Mouse (Mus musculus): ENCODE measurements around the gene H2-DMa.

H2-DMa gene

GRCm38 (mm10) chr17:34106555-34106954 lies 12.8 kb upstream of the H2-DMa start:
- no peak for DNase-seq

DNA sequence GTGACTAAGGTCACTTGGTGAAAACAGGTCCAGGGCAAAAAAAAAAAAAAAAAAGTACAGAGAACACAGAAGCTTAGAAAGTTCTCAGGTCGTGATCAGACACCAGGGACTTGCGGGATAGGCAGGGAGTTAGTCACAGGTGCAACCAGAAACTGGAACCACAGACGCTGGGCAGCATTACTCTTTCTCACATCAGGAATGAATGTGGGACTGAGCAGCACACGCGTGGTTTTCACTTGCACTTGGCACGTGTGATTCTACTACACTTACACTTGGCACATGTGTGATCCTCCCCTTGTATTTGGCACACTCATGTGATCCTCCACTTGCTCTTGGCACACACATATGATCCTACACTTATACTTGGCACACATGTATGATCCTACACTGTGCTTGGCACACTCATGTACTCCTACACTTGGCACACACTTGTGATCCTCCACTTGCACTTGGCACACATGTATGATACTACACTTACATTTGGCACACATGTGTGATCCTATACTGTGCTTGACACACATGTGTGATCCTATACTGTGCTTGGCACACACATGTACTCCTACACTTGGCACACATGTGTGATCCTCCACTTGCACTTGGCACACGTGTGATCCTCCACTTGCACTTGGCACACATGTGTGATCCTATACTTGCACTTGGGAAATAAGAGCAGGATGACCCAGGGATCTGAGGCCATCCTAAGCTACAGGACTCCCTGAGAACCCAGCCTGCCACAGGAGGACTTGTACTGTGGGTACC lies 12.1 kb upstream of the H2-DMa start:
- no peak for DNase-seq

DNA sequence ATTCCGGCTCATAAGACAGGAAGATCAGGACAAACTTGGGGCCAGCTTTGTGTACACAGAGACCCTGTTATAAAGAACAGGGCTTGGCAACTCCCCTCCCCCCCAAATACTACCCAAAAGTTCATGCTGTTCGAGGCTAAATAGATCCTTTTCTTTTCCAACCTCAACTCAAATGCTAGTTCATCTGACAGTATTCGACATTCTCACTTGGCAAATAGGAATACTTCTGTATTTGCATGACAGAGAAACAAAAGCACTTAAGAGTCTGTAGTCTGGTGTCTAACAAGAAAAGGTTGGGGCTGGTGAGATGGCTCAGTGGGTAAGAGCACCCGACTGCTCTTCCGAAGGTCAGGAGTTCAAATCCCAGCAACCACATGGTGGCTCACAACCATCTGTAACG lies 10.9 kb upstream of the H2-DMa start:
- DNase-seq: no peak

GRCm38 (mm10) chr17:34109038-34109805 lies 10.1 kb upstream of the H2-DMa start:
- no peak for DNase-seq

DNA sequence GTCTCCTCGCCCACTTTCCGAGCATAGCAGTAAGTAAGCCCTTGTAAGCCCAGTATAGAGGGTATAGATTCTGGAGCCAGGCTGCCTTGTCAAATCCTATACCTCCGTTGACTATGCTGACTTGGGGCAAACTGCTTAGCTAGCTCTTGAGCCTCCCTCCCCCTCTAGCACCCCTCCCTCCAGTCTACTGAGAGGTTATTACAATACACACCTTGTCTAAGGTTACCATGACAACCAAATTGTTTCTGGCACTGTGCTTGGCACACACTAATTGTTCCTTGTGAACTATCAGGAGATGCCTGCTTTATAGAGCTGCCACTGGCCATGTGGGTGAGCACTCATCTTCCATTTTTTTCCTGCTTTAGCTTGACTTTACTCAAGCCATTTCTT lies 9.5 kb upstream of the H2-DMa start:
- no peak for DNase-seq

GRCm38 (mm10) chr17:34110309-34110708 lies 9.0 kb upstream of the H2-DMa start:
- DNase-seq: no peak

DNA sequence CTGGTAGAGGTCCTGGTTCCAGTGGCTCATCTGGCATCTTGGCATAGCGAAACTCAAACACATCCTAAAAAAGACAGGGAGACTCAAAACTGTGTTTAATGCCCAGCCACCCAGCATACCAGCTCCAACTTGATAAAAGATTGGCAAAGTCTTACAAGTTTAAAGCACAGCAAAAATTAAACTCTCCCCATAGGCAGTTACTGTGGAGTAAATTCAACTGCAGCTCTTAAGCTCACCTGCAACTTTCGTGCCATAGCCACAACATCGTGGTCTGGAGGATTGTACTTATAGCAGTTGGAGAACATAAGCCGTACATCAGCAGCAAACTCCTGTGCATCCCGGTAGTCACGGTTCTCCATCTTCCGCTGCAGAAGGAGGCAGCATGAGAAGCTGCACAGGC lies 5.2 kb upstream of the H2-DMa start:
- no peak for DNase-seq

DNA sequence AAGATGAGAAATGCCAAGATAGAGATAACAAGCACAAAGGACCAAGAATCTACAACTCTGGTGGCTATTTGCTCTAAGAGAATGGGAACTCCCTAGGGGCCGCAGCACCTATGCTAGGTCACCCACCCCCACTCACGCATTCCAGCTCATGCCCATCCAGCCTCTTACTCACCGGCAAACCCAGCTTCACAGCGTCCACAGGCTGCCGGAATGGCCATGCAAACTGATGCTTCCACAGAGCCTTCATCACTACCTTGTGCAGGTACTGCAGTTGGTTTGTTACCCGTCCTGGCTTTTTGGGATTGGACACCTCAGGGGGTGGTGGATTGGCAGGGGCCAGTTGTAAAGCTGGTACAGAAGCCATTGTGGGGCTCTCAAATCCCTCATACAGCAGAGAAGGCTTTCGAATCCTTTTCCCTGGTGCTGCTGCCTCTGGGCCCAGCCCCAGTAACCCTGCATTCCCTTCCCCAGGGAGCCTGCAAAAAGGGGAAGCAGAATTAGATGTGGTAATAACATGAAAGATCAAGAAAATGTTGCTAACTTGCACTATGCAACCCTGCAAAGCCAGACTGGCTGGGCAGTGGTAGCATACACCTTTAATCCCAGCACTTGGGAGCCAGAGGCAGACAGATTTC lies 2.5 kb upstream of the H2-DMa start:
- DNase-seq: no peak

DNA sequence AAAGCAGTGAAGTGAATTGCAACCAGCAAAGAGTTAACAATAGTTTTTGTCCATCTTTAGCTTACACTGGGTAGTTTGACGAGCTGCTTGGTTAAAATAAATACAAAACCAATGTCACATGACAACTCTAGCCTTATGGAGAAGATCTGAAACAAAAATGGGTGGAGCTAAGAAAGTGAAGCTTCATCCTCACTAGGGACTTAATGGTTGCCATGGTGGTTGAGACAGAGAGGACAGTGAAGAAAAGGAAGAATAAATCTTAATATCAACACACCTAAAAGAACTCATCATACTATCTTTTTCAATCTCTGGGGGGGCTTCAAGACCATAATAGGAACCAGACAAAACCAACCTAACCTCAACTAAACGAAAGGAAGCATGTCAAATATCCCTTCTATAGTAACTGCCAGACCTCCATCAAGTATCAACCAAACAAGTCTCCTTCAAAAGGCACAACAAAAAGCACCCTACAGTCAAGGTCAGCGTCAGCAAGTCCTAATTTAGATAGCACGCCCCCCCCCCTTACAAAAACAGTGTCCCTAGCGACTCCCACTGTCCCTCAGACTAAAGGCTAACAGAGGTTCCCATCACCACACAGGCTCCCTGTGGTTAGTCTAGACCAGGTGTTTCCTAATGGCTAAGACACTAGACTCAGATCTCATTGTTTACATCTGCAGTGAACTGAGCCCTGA lies 1.8 kb upstream of the H2-DMa start:
- DNase-seq: no peak

DNA sequence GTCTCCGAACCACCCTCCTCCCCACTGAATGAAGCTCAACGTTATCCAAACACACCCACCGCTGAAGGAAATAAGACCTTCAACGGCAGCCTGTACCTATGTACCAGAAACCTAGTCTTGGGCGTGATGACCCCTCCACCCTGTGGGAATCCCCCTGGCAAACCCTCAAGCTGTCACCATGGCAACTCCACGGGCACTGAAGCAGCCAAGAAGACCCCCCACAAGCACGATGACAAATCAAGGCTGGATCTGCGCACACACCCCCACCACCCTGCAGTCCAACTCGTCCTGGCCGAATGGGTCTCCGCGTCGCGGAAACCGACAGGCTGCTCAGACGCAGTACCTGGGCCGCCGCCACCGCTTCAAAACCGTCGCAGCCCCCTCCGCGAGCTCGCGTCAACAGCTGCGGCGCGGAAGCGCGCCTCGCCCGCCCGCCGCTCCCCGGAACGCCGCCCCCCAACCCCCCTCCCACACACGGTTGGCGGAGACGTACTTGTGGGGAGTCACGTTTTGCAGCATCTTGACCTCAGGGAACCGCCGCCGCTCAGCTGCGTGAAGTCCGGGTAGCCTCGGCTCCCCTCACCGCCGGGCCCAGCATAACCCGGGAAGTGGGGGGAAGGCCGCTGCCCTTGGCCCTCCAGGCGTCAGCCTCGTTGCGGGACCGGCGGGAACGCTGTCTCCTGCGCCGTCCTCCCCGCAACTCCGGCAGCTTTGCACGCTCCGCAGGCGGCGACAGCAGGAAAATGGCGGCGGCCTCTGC lies 1.0 kb upstream of the H2-DMa start:
- DNase-seq: no peak

- DNase-seq: no peak
Observed at GRCm38 (mm10) chr17:34118873-34119248, 480 bp upstream of the H2-DMa start.

- peak; percentile 84 to 88 for DNase-seq
Observed at GRCm38 (mm10) chr17:34120180-34120723, 911 bp downstream of the H2-DMa start.

DNA sequence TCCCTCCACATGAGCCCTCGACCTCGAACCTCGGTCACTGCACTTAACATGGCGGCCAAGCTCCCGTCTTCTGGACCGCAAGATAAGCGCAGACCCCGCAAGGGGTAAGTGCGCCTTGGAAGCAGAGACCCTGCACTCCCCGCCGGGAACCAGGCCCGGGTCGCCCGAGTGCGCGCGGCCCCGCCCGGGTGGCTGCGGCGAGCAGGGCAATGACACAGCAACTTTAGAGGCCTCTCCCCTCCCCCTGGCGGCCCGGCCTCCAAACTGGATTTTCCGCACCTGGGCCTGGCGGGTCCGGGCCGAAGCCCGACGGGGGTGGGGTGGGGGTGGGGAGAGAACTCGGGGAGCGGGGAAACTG lies 1.5 kb downstream of the H2-DMa start:
- peak; percentile 86 to 90 for DNase-seq

GRCm38 (mm10) chr17:34121172-34121878 lies 2.0 kb downstream of the H2-DMa start:
- peak; percentile 88 to 92 for DNase-seq

DNA sequence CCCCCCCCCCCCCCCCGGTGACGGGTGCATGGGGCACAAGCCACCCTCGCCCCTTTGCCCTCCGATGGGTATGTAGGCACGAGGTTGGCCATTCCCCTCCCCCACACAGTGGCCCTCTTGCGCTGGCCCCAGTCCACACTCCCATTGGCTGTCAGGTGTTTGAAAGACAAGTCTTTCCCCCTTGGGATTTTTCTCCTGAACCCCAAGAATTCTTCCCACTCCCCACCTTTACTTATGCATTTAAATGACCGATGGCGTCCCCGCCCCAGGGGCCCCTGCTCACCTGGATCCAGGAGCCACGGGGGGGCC lies 2.5 kb downstream of the H2-DMa start:
- DNase-seq: peak; percentile 81 to 82

DNA sequence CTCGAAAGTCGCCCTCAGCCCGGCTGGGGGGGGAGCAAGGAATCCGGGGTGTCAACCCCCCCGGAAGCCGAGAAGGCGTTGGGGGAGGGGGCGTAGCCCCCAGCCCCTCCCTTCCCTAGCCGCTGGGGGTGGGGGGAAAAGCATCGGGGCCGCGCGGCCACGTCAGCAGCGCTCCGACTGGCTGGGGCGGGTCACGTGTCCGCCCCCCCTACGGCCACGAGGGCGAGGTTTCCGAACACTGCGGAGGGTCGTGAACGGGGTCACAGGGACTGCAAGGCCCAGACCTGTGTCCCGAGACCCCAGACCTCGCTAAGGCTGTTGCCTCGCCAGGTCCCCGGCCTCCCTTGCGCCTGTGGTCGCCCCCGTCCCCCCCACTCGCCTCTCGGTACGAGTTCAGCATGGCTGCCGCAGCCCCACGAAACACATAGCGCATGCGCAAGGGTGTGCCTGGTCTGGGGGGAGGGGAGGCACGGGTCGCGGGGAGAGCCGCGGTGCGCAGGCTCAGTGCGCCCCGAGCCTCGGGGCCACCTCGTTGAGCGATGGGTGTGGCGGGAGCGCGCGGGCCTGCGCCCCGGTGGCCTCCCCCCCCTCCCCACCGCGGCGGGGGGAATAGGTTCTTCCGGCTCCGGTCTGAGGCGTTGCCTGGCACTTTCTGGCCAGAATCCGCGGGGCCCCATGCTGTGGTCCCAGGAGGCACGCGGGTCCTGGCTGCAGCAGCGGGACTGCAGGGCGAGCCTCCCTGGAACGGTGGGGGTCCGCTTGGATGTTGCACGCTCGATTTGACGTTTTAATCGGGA lies 3.0 kb downstream of the H2-DMa start, which contains the start of gene Brd2:
Gene Brd2 (minus strand): TSS at position 447 of the 797 bp plus-strand sequence.
- DNase-seq: peak; percentile 95

GRCm38 (mm10) chr17:34123111-34123510 lies 3.8 kb downstream of the H2-DMa start:
- no peak for DNase-seq

DNA sequence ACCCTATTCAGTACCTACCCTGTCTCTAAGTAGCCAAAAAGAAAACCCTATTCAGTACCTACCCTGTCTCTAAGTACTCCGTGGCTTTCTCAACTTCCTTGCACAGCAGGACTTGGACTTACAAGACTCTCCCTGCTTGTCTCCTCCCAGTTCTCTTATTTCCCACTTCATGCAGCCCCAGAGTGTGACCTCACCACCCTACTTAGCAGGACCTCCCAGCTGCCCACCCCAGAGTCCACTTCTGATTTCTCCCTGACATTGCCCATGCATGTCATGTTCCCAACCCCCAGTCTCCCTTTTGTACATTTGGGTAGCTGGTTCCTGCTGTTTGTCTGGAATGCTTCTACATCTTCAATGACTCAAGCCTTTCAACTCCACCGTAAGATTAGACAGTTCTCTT lies 4.2 kb downstream of the H2-DMa start:
- DNase-seq: no peak

DNA sequence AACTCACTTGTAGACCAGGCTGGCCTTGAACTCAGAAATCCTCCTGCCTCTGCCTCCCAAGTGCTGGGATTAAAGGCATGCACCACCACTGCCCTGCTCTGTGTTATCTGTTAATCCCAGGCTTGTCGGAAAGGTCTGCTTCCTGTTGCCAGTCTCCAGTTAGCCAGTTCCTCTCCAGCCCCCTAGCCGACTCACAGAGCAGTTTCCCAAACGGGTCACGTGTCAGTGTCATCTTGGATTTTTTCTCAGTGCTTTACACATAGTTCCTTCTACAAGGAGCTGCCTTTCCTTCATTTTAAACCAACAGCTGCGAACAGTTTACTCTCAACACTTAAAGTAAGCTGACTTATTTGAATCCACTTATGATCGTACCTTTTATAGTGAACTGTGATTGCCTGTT lies 5.3 kb downstream of the H2-DMa start:
- no peak for DNase-seq

DNA sequence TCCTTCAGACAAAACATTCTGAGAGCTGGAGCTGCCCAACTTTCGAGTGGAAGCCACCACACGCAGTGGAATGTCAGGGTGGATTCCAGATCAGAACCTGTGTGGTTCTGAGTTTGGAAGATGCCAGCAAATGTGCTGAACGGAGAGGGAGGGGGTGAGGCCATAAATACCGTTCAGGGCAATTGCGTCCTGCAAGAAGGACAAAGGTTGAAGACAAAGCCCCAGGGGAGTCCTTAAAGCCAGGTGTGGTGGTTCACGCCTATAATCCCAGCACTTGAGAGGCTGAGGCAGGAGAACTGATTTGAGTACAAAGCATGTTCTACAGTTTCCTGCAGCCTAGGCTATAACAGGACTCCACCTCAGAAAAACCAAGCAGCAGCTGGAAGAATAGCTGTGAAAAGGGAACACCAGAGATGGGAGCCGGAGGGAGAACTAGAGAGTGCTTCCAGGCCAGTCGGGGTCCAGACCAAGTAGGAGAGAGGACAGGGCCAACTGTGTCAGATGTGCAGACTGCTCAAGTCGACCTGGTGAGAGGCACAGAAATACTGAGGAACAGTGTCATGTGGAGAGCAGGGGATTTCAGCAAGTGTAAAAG lies 7.6 kb downstream of the H2-DMa start:
- peak; percentile 33 to 56 for DNase-seq

Data from kidney, adult 8-10 months (tissue).